In genomic region chr1:132774959-132775358, GRCm38 (mm10) we compare ENCODE assay signal across 25 mouse cellular contexts. TPM values are rescaled to one million over a fixed set of nuclear protein-coding genes. Genes with fewer than 3 reads are reported as not detected.
"Had no signal": no experiment of that assay in that cellular context is flagged by ENCODE, and none has a peak within 500 bp of the region (broad histone marks: within the 10 kb centered on the region; RNA-seq: fewer than 3 reads in every experiment).

No protein-coding gene starts in this region.

- H3K27ac ChIP-seq: heart, adult 2 months; hindbrain, embryonic 12.5 days; hindbrain, embryonic 14.5 days; kidney, embryonic 15.5 days; kidney, postnatal 0 days; limb, embryonic 12.5 days; liver, embryonic 13.5 days; liver, embryonic 15.5 days had no signal

- H3K27me3 ChIP-seq: hindbrain, embryonic 12.5 days; liver, embryonic 13.5 days; liver, embryonic 15.5 days had no signal

- DNase-seq: gastrocnemius, postnatal 14 days; gastrocnemius, postnatal 36 days; heart, adult 2 months; heart, postnatal 10 days; heart, postnatal 36 days; kidney, adult 11 months; kidney, adult 2 months; kidney, adult 9 months; kidney, postnatal 14 days; kidney, postnatal 36 days; layer of hippocampus, adult 9-11 months; layer of hippocampus, postnatal 36 days; liver; liver, embryonic 13.5 days; liver, postnatal 0 days had no signal

- H3K9me3 ChIP-seq: heart, embryonic 12.5 days; hindbrain, embryonic 12.5 days; kidney, embryonic 15.5 days; limb, embryonic 12.5 days; liver, embryonic 13.5 days; liver, embryonic 15.5 days had no signal

- H3K36me3 ChIP-seq: heart, embryonic 12.5 days; hindbrain, embryonic 12.5 days; kidney, embryonic 15.5 days; limb, embryonic 12.5 days; liver, embryonic 13.5 days; liver, embryonic 15.5 days had no signal

- H3K4me3 ChIP-seq: heart, adult 2 months; heart, embryonic 12.5 days; hindbrain, embryonic 12.5 days; kidney, embryonic 15.5 days; limb, embryonic 12.5 days; liver, embryonic 13.5 days; liver, embryonic 15.5 days had no signal

- ATAC-seq: hindbrain, embryonic 16.5 days; intestine, embryonic 16.5 days; liver, postnatal 0 days had no signal

- H3K4me1 ChIP-seq: heart, embryonic 12.5 days; hindbrain, embryonic 12.5 days; kidney, embryonic 15.5 days; limb, embryonic 12.5 days; liver, embryonic 13.5 days; liver, embryonic 15.5 days had no signal

RNA-seq across cellular contexts. Expression of gene Nfasc, which starts 33.4 kb away (rescaled TPM):
- total RNA-seq: hematopoietic stem cell, adult 5-6 weeks had no signal
